Mouse (Mus musculus) olfactory bulb, adult 2 months (tissue): ENCODE results near the gene Ankrd17. TPM values are rescaled to one million over a fixed set of nuclear protein-coding genes. Genes with fewer than 3 reads are reported as not detected.

Experiments
- H3K27ac ChIP-seq: fragments of 200-500 bp; 2 replicates; pipeline ENCODE4 v1.5.1; 2012; ENCODE audit warnings: low read depth, low read length; ENCODE audit not compliant: insufficient read depth
- H3K4me1 ChIP-seq: fragments of 200-500 bp; 2 replicates; pipeline ENCODE4 v1.6.1; 2012; ENCODE audit warnings: low read length; ENCODE audit not compliant: control insufficient read depth, insufficient read depth
- H3K4me3 ChIP-seq: fragments of 200-500 bp; 2 replicates; pipeline ENCODE4 v1.5.1; 2012; ENCODE audit warnings: mild to moderate bottlenecking, low read depth, low read length, moderate library complexity; ENCODE audit not compliant: insufficient read depth
- CTCF ChIP-seq: fragments of 200-500 bp; IDR thresholded peaks from 2 replicates; pipeline ENCODE4 v1.5.1; 2012; ENCODE audit warnings: low read depth, mild to moderate bottlenecking, low read length, moderate library complexity; ENCODE audit not compliant: insufficient read depth
- POLR2A ChIP-seq: fragments of 200-500 bp; IDR thresholded peaks from 2 replicates; pipeline ENCODE4 v1.6.1; 2012; ENCODE audit warnings: mild to moderate bottlenecking, low read depth, low read length, moderate library complexity; ENCODE audit not compliant: insufficient read depth
- WGBS: fragments of 180-500 bp; shearing (Covaris S2); methylation state at CpG from one replicate; pipeline ENCODE4 v1.1.7; 2018; 5-methylcytosine and 5-hydroxymethylcytosine counted together
- polyA plus RNA-seq: library from polyadenylated mRNA; stranded (reverse); fragments of >200 nt; gene quantifications from 2 replicates; pipeline ENCODE4 v1.2.4, GENCODE M21; 2012; ENCODE audit warnings: low replicate concordance; ENCODE audit not compliant: missing spikeins, insufficient read depth, insufficient read length

Ankrd17 gene
- polyA plus RNA-seq, 1 experiment, result not detected

GRCm38 (mm10) chr5:90339953-90340343, 26.4 kb downstream of the Ankrd17 start:
- Histone ChIP-seq H3K4me1 (no peaks in the 10 kb centered on the region; the same call in 1 of the 2 replicates), H3K4me3 (no peak overlapping the region), H3K27ac (no peak overlapping the region)
- 57% methylated on average over 1 of the region's 1 CpGs for WGBS
- TF ChIP-seq POLR2A, result no peak
- TF ChIP-seq CTCF, result no peak

DNA sequence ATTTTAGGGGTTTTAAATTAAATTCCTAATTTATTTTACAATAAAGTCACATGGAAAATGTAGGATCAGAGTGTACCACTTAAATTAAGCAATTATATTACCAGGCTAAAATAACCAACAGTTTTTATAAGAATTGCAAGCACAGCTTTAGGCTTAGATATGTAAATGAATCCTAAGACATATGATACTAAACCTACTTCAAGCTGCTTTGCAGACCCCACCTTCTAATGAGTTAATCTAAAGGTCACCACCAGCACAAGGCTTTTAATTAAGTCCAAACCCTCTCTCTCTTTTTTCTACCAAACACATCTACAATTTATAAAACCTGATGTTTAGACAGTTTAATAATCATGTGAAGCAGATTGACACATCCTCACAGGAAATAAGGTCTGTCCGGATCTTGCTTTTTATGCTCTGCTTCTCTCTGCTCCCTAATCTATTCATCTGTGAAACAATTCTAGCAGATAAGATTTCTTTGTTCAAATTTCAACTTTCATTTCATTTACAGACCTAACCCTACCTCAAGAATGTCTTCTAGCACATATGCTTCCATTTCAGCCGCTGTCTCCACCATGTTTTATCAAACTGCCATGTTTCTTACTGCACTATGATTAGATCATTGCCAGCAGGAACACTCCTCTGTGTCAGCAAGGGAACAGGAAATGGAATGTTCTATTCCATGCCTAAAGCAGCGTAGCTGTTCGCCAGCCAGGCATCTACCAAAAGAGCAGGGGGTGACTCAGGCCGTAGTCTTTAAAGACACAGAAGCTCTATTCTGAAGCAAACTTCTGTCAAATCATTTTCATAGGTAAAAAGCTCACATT, 27.0 kb downstream of the Ankrd17 start:
- 3% methylated on average over 5 of the region's 5 CpGs for WGBS
- Histone ChIP-seq H3K27ac (no peak overlapping the region), H3K4me1 (no peaks in the 10 kb centered on the region; the same call in 1 of the 2 replicates), H3K4me3 (no peak overlapping the region)
- TF ChIP-seq CTCF, result no peak
- no peak for TF ChIP-seq POLR2A

DNA sequence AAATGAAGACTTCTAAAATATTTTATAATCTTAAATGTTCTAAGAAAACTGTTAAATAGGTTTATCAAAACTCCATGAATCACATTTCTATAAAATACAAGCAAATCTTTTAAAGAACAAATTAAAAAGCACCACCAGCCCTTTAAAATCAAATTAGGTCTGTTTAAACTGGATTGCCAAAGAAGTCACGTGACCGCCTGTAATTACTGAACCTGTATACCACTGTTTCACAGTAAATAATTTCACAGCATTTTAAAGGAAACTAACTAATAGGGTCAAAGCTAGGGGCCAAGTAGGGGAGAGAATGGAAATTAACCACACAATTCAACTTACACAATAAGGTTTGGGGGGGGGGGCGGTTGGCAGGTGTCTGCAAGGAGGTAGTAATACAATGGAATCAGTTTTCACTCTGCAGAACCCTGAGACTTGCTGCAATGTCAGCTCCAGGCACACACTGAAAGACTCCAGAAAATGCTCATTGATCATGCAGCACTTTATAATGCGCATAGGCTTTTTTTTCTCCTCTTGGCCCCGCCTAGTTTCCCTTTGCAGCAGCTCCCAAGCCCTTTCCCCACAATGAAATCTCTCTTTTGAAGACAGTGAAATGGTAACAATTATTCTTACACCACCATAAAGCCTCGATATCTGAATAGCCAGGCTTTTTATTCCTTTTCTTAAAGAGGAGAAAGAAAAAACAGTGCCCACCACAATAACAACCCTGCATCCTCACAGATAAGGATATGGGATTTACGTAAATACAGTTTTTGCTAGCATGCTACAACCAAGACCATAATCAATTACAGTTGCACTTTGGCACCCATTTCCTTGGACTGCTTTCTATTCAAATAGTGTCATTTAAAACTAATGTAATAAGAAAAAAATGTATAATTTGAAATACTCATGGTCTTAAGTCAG, 27.9 kb downstream of the Ankrd17 start:
- WGBS, result 29% methylated on average over 7 of the region's 7 CpGs
- TF ChIP-seq CTCF, result no peak
- TF ChIP-seq POLR2A, result no peak
- Histone ChIP-seq H3K4me1 (peaks cover 1% of the 10 kb centered on the region; the same call in 1 of the 2 replicates), H3K27ac (no peak overlapping the region), H3K4me3 (no peak overlapping the region)

GRCm38 (mm10) chr5:90332478-90332877, 33.9 kb downstream of the Ankrd17 start:
- 93% methylated on average over 2 of the region's 2 CpGs for WGBS
- TF ChIP-seq CTCF (no peak), POLR2A (no peak)
- Histone ChIP-seq H3K4me1 (peaks cover 2% of the 10 kb centered on the region; the same call in 1 of the 2 replicates), H3K27ac (no peak overlapping the region), H3K4me3 (no peak overlapping the region)

- WGBS, result 44% methylated on average over 1 of the region's 1 CpGs
- H3K4me3 ChIP-seq, result no peak overlapping the region
- H3K4me1 ChIP-seq, result peaks cover 2% of the 10 kb centered on the region; the same call in 1 of the 2 replicates
- TF ChIP-seq POLR2A (no peak), CTCF (no peak)
- no peak overlapping the region for H3K27ac ChIP-seq
Observed at GRCm38 (mm10) chr5:90331071-90331470, 35.3 kb downstream of the Ankrd17 start.

DNA sequence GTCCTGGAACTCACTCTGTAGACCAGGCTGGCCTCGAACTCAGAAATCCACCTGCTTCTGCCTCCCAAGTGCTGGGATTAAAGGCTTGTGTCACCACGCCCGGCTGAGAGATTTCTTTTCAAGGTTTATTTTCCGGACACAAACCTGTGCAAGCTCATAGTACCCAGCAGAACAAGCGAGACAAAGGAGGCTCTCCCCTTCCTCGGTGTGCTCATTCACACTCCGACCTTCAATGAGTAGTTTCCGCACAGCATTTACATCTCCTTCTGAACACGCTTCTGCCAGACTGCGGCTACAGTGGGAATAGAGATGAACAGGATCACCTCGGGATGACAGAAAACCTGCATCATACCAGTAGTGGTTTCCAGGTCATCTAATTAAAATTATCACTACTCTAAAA, 68.0 kb downstream of the Ankrd17 start:
- H3K4me3 ChIP-seq, result no peak overlapping the region
- no peak overlapping the region for H3K27ac ChIP-seq
- 94% methylated on average over 11 of the region's 11 CpGs for WGBS
- H3K4me1 ChIP-seq, result no peaks in the 10 kb centered on the region
- TF ChIP-seq CTCF (no peak), POLR2A (no peak)

- H3K27ac ChIP-seq, result no peak overlapping the region
- TF ChIP-seq POLR2A (no peak), CTCF (no peak)
Observed at GRCm38 (mm10) chr5:90289887-90290286, 76.5 kb downstream of the Ankrd17 start.

DNA sequence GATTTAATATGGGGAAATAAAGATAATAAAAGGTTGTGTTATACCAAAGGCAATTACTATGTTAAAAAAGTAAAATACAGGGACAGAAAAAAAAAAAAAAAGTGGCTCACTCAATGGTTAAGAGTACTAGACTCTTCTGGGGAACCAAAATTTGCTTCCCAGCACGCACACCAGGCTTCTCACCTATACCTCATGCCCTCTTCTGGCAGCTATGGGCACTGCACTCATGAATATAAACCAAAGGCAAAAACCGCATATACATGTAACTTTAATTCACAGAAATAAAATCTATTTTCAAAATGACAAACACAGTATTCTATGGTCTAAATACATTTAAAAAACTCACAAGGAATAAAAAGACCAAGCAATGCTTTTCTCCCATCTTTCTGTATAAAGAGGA, 79.8 kb downstream of the Ankrd17 start:
- WGBS, result 57% methylated on average over 2 of the region's 2 CpGs
- Histone ChIP-seq H3K4me1 (no peaks in the 10 kb centered on the region), H3K4me3 (no peak overlapping the region), H3K27ac (no peak overlapping the region)
- TF ChIP-seq CTCF (no peak), POLR2A (no peak)

More at GRCm38 (mm10) chr5:90289887-90290286, 76.5 kb downstream of the Ankrd17 start:
- Histone ChIP-seq H3K4me3 (no peak overlapping the region), H3K4me1 (no peaks in the 10 kb centered on the region)

DNA sequence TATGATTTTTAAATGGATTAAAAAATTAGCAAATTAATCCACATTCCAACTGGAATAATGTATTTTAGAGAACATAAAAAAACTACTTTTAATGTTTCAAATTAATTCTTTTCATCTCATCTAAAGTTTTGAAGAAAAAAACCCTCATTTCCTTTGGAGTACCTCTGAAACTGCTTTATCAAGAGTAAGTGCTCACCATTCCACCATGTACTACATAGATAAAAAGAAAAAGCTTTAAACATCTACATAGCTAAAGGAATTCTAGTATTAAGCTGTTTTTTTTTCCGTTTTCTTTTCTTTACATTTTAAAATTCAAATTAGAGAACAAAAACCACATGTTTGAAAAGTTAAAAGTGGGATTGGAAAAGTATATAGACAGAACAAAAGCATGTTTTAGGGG, 86.3 kb downstream of the Ankrd17 start:
- Histone ChIP-seq H3K4me1 (no peaks in the 10 kb centered on the region), H3K27ac (no peak overlapping the region), H3K4me3 (no peak overlapping the region)
- 87% methylated on average over 1 of the region's 1 CpGs for WGBS
- TF ChIP-seq CTCF, result no peak
- no peak for TF ChIP-seq POLR2A
